Mouse (Mus musculus) embryonic facial prominence, embryonic 15.5 days (tissue): Measurements from ENCODE around the gene Cux1. TPM values are rescaled to one million over a fixed set of nuclear protein-coding genes. Genes with fewer than 3 reads are reported as not detected.
"Not testable (repeated sequence)": the region's sequence is repeated elsewhere in the genome, so short reads cannot be mapped to it uniquely, and the experiment has no call there.

Source experiments
- ATAC-seq: fragments of 200-750 bp; cut with Nextera tagmentation; 2 replicates; pipeline ENCODE4 v1.8.0; 2017; ENCODE audit warnings: low read depth, moderate TSS enrichment; ENCODE audit not compliant: insufficient number of reproducible peaks, low FRiP score, low TSS enrichment
- H3K27ac ChIP-seq: fragments of 300-500 bp; sonication (generic); replicated peaks from 2 replicates; pipeline ENCODE4 v1.5.1; 2015; ENCODE audit warnings: mild to moderate bottlenecking, inconsistent platforms
- H3K27me3 ChIP-seq: fragments of 300-500 bp; sonication (generic); 2 replicates; pipeline ENCODE4 v1.6.1; 2015; ENCODE audit warnings: inconsistent platforms
- H3K36me3 ChIP-seq: fragments of 300-500 bp; sonication (generic); 2 replicates; pipeline ENCODE4 v1.6.1; 2015; ENCODE audit warnings: mild to moderate bottlenecking, inconsistent platforms
- H3K4me1 ChIP-seq: fragments of 300-500 bp; sonication (generic); 2 replicates; pipeline ENCODE4 v1.6.1; 2015; ENCODE audit warnings: inconsistent platforms
- H3K4me2 ChIP-seq: fragments of 300-500 bp; sonication (generic); replicated peaks from 2 replicates; pipeline ENCODE4 v1.6.1; 2015; ENCODE audit warnings: mild to moderate bottlenecking, inconsistent platforms
- H3K4me3 ChIP-seq: fragments of 300-500 bp; sonication (generic); replicated peaks from 2 replicates; pipeline ENCODE4 v1.5.1; 2015; ENCODE audit warnings: mild to moderate bottlenecking, inconsistent platforms
- H3K9ac ChIP-seq: fragments of 300-500 bp; sonication (generic); 2 replicates; pipeline ENCODE4 v1.6.1; 2015; ENCODE audit warnings: inconsistent platforms
- H3K9me3 ChIP-seq: fragments of 300-500 bp; sonication (generic); replicated peaks from 2 replicates; pipeline ENCODE4 v1.6.1; 2016; ENCODE audit warnings: inconsistent platforms
- WGBS: fragments of 180-500 bp; shearing (Covaris S2); methylation state at CpG from one replicate; pipeline ENCODE4 v1.1.7; 2015; 5-methylcytosine and 5-hydroxymethylcytosine counted together
- polyA plus RNA-seq: library from polyadenylated mRNA; unstranded; fragments of >200 nt; fragmentation: Nextera tagmentation; extraction: Ambion mirVana; gene quantifications from 2 replicates; pipeline ENCODE4 v1.2.1, GENCODE M21; 2015

Gene Cux1
- polyA plus RNA-seq, 1 experiment from 2014 or later, result 78.0 TPM

GRCm38 (mm10) chr5:136470985-136471735 is 96.1 kb downstream of the Cux1 start:
- H3K36me3 ChIP-seq, H3K9ac ChIP-seq, H3K27me3 ChIP-seq, H3K4me3 ChIP-seq, H3K27ac ChIP-seq, ATAC-seq, H3K4me2 ChIP-seq, H3K9me3 ChIP-seq: not testable (repeated sequence)
- H3K4me1 ChIP-seq, result peaks cover 10% of the 10 kb centered on the region
- 67% methylated on average over 2 of the region's 2 CpGs for WGBS

DNA sequence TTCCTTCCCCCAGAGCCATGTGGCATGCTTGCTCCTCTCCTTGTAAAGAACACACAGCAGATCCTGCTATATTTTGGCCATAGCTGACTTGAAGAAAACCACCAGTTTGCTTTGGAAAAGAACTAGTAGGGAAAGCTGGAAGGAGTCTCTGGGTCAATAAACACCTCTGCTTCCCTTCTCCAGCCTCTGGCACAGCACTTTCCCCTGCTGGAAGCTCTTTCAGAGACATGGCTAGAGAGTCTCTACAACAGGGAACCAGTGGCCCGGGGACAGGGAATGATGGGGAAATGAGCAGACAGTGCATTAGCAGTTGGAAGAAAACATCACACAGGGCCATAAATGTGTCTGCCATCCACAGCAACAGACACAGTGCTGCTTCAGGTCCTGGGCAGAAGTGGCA is 98.0 kb downstream of the Cux1 start:
- Histone ChIP-seq H3K4me3 (no peak overlapping the region), H3K36me3 (no peaks in the 10 kb centered on the region), H3K4me1 (peaks cover 18% of the 10 kb centered on the region), H3K4me2 (no peak overlapping the region), H3K27ac (no peak overlapping the region), H3K9me3 (no peaks in the 10 kb centered on the region), H3K9ac (no peak overlapping the region), H3K27me3 (no peaks in the 10 kb centered on the region)
- ATAC-seq, result no peak
- 82% methylated on average over 1 of the region's 1 CpGs for WGBS

DNA sequence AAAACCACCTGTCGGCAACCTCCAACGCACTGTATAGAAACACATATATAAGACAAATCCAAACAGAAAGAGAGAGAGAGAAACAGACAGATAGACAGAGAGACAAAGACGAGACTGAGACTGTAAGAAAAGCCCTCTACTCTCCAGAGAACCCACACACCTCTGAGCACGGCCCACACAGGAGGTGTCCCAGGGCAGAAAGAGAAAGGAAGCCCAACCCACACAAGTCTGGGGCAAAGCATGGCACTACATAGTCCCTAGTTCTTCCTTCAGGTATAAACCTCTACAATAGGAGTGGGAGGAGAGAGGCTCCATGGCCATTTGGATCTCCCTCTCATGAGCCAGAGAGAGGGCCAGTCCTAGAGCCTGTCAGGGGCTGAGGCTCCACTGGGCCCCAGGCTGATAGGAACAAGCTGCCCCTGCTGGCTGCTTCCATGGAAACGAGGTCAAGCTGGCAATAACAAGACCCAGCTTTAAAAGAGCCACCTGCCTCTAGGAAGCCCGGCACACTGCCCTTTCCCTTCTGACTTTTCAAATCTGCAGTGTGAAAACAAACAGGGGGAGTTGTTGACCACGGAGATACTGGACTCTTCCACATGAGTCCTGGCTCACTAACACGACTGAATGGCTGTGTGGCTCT is 99.8 kb downstream of the Cux1 start:
- Histone ChIP-seq H3K4me1 (peaks cover 26% of the 10 kb centered on the region), H3K27me3 (no peaks in the 10 kb centered on the region), H3K27ac (no peak overlapping the region), H3K9me3 (no peaks in the 10 kb centered on the region), H3K4me3 (no peak overlapping the region), H3K9ac (no peak overlapping the region), H3K36me3 (no peaks in the 10 kb centered on the region), H3K4me2 (no peak overlapping the region)
- no peak for ATAC-seq
- WGBS, result 26% methylated on average over 6 of the region's 8 CpGs

GRCm38 (mm10) chr5:136465770-136466406 is 101.4 kb downstream of the Cux1 start:
- peaks cover 26% of the 10 kb centered on the region for H3K4me1 ChIP-seq
- H3K4me3 ChIP-seq, result no peak overlapping the region
- no peak overlapping the region for H3K4me2 ChIP-seq
- no peaks in the 10 kb centered on the region for H3K36me3 ChIP-seq
- peak; percentile 61; the same call in 1 of the 2 replicates for ATAC-seq
- H3K27ac ChIP-seq, result peak overlapping the region; percentile 18; the same call in 1 of the 2 replicates
- 56% methylated on average over 11 of the region's 11 CpGs for WGBS
- no peaks in the 10 kb centered on the region for H3K9me3 ChIP-seq
- no peaks in the 10 kb centered on the region for H3K27me3 ChIP-seq
- H3K9ac ChIP-seq, result no peak overlapping the region

GRCm38 (mm10) chr5:136465366-136465765 is 101.9 kb downstream of the Cux1 start:
- WGBS, result 79% methylated on average over 5 of the region's 5 CpGs
- H3K27me3 ChIP-seq, result no peaks in the 10 kb centered on the region
- peaks cover 26% of the 10 kb centered on the region for H3K4me1 ChIP-seq
- H3K9ac ChIP-seq, result no peak overlapping the region
- H3K4me2 ChIP-seq, result no peak overlapping the region
- no peaks in the 10 kb centered on the region for H3K36me3 ChIP-seq
- peak overlapping the region; percentile 18; the same call in 1 of the 2 replicates for H3K27ac ChIP-seq
- no peaks in the 10 kb centered on the region for H3K9me3 ChIP-seq
- no peak for ATAC-seq
- no peak overlapping the region for H3K4me3 ChIP-seq

- H3K4me1 ChIP-seq, result peaks cover 26% of the 10 kb centered on the region
- H3K27ac ChIP-seq, result no peak overlapping the region
- H3K4me2 ChIP-seq, result no peak overlapping the region
- H3K9me3 ChIP-seq, result no peaks in the 10 kb centered on the region
- H3K36me3 ChIP-seq, result no peaks in the 10 kb centered on the region
- no peak overlapping the region for H3K4me3 ChIP-seq
- no peaks in the 10 kb centered on the region for H3K27me3 ChIP-seq
- no peak overlapping the region for H3K9ac ChIP-seq
- ATAC-seq, result no peak
- WGBS, result 59% methylated on average over 3 of the region's 3 CpGs
Measured at GRCm38 (mm10) chr5:136464849-136465248, 102.4 kb downstream of the Cux1 start.

DNA sequence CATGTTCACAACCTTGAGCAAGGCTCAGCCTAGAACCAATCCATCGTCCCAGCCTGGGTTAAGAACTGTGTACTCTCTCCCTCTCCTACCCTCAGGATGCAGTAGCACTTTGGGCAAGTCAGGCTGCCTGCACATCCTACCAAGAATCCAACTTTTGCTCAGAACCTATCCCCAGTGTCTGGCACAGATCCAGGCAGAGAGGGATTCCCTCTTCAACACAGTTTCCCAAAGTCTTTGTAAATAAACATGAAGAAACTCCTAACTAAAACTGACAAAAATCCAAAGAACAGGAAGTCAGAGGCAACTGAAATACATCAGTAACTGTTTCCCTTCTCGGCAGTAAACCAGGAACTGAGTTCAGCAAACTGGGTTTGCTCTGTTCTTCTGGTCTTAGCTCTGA is 103.2 kb downstream of the Cux1 start:
- Histone ChIP-seq H3K27ac (no peak overlapping the region), H3K27me3 (no peaks in the 10 kb centered on the region), H3K4me3 (no peak overlapping the region), H3K9me3 (no peaks in the 10 kb centered on the region), H3K4me2 (no peak overlapping the region), H3K4me1 (peaks cover 26% of the 10 kb centered on the region), H3K9ac (no peak overlapping the region), H3K36me3 (no peaks in the 10 kb centered on the region)
- ATAC-seq, result no peak
- WGBS, result 56% methylated on average over 2 of the region's 2 CpGs

- no peak overlapping the region for H3K27ac ChIP-seq
- no peak for ATAC-seq
- H3K36me3 ChIP-seq, result no peaks in the 10 kb centered on the region
- WGBS, result 56% methylated on average over 6 of the region's 6 CpGs
- H3K4me2 ChIP-seq, result no peak overlapping the region
- no peaks in the 10 kb centered on the region for H3K27me3 ChIP-seq
- no peak overlapping the region for H3K4me3 ChIP-seq
- H3K9me3 ChIP-seq, result no peaks in the 10 kb centered on the region
- peaks cover 30% of the 10 kb centered on the region for H3K4me1 ChIP-seq
- H3K9ac ChIP-seq, result no peak overlapping the region
Measured at GRCm38 (mm10) chr5:136462613-136463012, 104.7 kb downstream of the Cux1 start.

DNA sequence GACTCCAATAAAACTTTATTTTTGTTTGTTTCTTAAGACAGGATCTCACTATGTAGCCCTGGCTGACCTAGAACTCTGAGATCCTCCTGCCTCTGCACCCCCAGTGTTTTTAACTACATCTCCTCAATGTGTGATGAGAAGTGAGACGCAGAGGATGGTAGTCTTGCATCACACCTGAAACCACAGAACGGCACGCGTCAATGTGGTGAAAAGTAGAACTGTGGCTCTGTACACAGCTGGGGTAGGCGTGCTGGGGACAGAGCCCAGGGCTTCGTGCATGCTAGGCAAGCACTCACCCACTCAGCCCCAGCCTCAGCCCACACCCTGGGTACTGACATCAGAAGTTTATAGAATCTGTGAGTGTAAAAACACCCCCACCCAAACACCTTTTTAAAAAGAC is 107.4 kb downstream of the Cux1 start:
- no peak overlapping the region for H3K9ac ChIP-seq
- H3K4me2 ChIP-seq, result no peak overlapping the region
- no peak overlapping the region for H3K27ac ChIP-seq
- 93% methylated on average over 6 of the region's 6 CpGs for WGBS
- no peaks in the 10 kb centered on the region for H3K36me3 ChIP-seq
- H3K4me3 ChIP-seq, result no peak overlapping the region
- no peaks in the 10 kb centered on the region for H3K27me3 ChIP-seq
- no peak for ATAC-seq
- H3K9me3 ChIP-seq, result no peaks in the 10 kb centered on the region
- H3K4me1 ChIP-seq, result peaks cover 16% of the 10 kb centered on the region; the same call in 1 of the 2 replicates

GRCm38 (mm10) chr5:136458893-136459499 is 108.3 kb downstream of the Cux1 start:
- Histone ChIP-seq H3K27me3 (no peaks in the 10 kb centered on the region), H3K36me3 (no peaks in the 10 kb centered on the region), H3K4me2 (no peak overlapping the region), H3K4me3 (no peak overlapping the region), H3K9me3 (no peaks in the 10 kb centered on the region), H3K9ac (no peak overlapping the region), H3K27ac (no peak overlapping the region), H3K4me1 (peaks cover 13% of the 10 kb centered on the region; the same call in 1 of the 2 replicates)
- no peak for ATAC-seq
- 77% methylated on average over 11 of the region's 11 CpGs for WGBS
